Mouse (Mus musculus) left cerebral cortex, postnatal 36 days (tissue): ENCODE data around the gene Hectd4. TPM values are rescaled to one million over a fixed set of nuclear protein-coding genes. Genes with fewer than 3 reads are reported as not detected.
A peak's percentile ranks its signal among the peaks of the same experiment; 100 is the strongest.
"Not testable (repeated sequence)": the region's sequence is repeated elsewhere in the genome, so short reads cannot be mapped to it uniquely, and the experiment has no call there.

ENCODE experiments used
- DNase-seq, 2 experiments: peaks; one replicate each; pipeline ENCODE4 v3.0.0; 2021 to 2022; ENCODE audit warnings: low spot score in 2 of 2, mixed read lengths in 1 of 2
- intact Hi-C: fragments of 180-260 bp; cut with DNase I; formaldehyde crosslinking; loops from one replicate; pipeline ENCODE4 v1.15.1; 2025
- total RNA-seq, 2 experiments: library from RNA; stranded (reverse); gene quantifications; 2 replicates each; pipeline ENCODE4 v1.2.3; 2021

Hectd4 gene
- total RNA-seq, 2 experiments from 2014 or later = 180 to 207 TPM

DNA sequence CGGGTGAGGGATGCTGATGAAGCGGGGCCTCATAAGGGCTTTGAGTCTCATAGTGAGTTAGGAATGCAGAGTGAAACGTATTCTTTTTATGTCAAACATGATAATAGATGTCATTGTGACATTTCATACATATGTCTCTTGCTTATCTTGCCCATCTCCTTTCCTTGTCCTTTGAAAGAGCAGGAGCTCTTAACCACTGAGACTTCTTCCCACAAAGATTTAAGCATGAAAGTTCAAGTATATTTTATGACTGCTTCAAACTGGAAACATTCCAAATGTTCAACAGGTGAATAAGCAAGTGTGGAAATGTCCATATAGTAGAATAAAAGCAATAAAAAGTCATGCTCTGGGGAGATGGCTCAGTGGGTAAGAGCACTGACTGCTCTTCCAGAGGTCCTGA lies 6.4 kb downstream of the Hectd4 start:
- intact Hi-C loops = no loop called here
- no peak for DNase-seq

DNA sequence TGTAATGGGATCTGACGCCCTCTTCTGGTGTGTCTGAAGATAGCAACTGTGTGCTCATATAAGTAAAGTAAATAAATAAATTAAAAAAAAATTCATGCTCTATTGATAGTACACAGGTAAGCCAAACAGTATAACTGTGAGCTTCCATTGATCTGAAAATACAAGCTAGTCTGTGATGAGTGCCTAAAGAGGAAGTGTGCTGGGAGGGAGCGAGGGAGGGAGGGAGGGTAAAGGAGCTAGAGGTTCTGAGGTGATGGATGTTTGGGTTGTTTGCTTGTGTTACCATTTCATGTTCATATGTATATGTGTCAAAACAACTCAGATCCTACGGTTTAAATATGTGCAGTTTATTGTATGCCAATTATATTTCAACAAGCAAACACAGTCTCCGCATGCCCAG lies 6.8 kb downstream of the Hectd4 start:
- intact Hi-C loops = no loop called here
- DNase-seq = no peak

DNA sequence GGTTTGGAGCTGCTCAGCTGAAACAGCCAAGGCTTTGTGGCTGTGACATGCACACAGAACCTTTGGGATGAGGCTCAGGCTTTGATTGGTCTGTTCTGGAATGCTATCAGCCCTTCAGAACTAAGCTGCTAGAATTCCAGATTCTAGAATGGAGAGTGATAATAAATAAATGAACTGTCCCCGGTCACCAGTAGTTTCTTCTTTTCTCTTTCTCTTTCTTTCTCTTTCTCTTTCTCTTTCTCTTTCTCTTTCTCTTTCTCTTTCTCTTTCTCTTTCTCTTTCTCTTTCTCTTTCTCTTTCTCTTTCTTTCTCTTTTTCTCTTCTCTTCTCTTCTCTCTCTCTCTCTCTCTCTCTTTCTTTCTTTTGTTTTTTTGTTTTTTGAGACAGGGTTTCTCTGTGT lies 7.3 kb downstream of the Hectd4 start:
- DNase-seq, intact Hi-C loops: not testable (repeated sequence)

DNA sequence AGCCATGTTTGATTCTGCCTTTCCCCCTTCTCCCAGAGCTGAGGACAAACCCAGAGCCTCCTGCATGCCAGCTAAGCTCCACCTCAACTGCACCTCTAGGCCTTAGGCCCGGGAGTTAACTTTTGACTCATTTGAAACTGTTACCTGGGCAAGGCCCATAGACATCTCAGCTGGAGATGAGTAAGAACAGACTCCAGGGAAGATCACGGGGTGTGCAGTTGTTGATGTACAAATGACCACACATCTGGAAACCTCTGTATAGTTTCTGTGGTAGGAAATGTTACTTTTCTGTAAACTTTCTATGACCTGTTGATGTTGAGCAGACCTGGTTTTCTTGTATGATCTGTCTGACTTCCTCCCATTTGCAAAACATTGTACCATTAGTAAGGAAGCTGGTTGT lies 9.2 kb downstream of the Hectd4 start:
- DNase-seq = no peak
- intact Hi-C loops = no loop called here

DNA sequence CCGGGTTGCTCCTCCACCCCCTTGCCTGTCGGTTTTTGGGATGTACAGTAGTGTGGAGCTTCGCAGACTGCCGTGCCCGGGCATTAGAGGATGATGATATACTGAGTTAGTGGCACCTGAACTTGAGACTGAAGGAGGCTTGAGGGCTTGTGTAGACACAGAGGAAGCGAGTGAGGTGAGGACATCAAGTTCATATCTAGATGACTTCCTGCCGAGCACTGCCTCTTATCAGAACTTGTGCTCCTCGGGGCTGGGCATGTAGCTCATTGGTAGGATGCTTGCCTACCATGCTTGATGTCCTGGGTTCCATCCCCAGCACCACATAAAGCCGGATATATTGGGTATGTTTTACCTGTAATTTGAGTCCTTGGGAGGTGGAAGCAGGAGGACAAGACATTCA lies 10.8 kb downstream of the Hectd4 start:
- no peak for DNase-seq
- intact Hi-C loops = no loop called here

DNA sequence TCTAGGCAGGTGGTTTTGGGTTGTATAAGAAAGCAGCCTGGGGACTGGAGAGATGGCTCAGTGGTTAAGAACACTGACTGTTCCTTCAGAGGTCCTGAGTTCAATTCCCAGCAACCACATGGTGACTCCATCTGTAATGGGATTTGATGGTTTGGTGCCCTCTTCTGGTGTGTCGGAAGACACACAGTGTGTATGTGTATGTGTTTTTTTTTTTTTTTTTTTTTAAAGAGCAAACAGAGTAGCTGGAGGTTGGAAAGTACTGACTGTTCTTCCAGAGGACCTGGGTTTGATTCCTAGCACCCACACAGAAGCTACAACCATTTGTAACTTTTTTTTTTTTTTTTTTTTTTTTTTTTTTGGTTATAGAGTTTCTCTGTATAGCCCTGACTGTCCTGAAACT lies 12.8 kb downstream of the Hectd4 start:
- DNase-seq = no peak

DNA sequence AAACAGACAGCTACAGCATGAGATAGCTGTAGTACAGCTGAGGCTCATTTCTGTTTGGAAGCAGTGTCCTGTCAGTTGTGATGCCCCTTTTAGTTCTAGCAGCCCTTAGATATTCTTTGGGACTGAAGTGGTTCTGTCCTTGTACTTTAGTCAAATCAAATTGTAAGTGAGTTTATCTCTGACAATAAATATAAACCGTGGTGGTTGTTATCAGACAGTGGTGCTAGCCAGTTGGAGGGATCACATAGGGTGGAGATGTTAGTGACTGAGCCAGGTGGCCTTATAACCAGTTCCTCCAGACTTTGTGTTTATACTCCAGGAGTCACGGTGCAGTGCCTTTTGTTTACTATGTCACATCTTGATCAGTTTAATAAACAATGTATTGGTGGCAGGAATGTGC lies 13.7 kb downstream of the Hectd4 start:
- no peak for DNase-seq
- intact Hi-C loops = no loop called here

More for the DNA sequence above, 12.8 kb downstream of the Hectd4 start:
- intact Hi-C loops = no loop called here

DNA sequence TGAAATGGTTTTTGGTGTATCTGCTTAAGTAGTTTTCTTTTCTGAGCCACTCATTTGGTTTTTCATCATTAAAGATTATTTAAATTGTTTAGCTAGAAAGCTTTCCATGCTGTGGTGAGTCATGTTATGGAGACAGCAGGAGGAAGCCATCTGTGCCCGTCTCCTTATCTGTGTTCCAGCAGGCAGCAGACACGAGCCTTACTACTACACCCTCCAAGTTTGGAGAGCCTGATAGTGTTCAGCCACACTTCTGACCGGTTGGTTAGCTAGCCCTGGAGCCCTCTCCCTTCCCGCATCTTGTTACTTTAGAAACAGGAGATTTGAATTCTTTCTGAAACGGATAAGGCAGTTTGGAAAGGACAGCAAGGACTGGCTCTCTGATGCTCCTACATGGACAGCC lies 16.2 kb downstream of the Hectd4 start:
- intact Hi-C loops = no loop called here
- DNase-seq = peak; percentile 50 to 64

DNA sequence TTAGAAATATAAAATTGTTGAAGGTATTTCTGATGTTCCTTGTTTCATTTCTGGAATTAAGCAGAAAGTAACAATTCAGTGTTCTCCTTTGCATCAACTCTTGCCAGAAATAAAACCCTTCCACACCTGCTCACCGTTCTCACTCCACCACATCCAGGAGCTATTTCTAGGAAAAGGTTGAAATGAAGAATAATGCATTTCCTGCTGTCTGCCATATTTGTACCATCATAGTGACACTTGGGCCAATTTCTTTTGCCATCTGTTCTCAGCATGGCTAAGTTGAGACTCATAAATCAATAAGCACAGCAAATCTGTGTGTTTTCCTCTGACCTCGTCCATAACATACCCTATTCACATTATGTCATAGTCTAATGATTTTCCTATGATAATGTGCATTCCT lies 18.2 kb downstream of the Hectd4 start:
- intact Hi-C loops = no loop called here
- no peak for DNase-seq

DNA sequence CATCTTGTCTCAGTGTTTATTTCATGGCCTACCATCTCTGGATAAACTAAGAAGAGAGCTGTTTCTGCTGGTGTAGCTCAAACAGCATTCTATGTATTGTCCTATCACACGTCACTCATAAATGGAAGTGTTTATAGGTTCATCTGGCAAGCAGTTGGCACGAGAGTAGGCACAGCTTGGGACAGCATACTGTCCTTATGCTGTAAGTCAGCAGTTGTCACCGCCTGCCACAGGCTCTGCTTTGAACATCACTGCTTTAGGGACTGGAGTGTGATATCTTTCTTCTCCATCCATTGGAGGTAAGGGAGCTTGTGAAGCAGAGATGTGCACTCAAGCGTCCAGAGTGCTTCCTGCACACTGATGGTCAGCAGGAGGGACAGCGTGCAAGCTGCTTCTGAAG lies 19.8 kb downstream of the Hectd4 start:
- intact Hi-C loops = no loop called here
- DNase-seq = no peak

DNA sequence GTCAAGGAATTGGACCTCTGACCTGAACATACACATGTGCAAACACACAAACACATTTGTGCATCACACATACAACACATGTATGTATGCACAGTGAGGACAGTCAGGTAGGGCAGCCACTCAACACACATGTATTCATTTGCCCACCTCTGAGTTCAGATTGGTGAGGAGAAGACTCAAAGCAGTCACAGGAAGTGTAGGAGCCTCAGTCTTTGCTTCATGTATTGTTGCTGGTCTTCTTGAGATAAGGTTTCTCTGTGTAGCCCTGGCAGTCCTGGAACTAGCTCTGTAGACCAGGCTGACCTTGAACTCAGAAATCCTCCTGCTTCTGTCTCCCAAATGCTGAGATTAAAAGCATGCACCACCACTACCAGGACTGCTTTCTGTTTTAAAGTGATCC lies 21.2 kb downstream of the Hectd4 start:
- intact Hi-C loops = no loop called here
- DNase-seq = no peak

DNA sequence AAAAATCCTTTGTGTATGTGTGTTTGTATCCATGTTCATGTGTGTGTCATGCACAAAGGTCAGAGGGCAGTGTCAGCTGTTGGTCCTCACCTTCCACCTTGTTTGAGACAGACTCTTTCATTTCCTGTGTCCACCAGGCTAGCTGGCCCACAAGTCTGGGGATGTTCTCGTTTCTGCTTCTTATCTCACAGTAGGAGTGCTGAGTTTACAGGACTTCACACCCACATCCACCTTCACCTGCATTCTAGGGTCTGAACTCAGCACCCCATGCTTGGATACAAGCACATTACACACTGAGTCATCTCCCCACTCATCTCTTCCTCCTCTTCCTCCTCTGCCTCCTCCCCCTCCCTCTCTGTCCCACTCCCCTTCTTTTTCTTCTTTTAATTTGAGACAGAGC lies 22.2 kb downstream of the Hectd4 start:
- intact Hi-C loops = no loop called here
- DNase-seq = no peak

DNA sequence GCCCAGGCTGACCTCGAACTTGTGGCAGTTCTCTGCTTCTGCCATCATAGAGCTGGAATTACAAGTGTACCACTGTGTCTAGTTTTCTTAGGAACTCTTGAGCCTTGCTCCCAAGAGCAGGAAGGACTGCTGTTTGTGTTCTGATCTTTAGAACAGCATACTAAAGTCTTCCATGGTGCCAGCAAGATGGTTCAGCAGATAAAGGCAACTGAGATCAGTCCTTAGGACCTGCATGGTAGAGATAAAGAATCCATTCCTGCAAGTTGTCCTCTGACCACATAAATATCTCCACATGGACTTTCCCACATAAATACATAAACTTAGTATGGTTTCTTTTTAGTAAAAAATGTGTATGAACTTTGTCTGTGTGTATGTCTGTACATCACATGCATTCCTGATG lies 22.7 kb downstream of the Hectd4 start:
- no peak for DNase-seq
- intact Hi-C loops = no loop called here

DNA sequence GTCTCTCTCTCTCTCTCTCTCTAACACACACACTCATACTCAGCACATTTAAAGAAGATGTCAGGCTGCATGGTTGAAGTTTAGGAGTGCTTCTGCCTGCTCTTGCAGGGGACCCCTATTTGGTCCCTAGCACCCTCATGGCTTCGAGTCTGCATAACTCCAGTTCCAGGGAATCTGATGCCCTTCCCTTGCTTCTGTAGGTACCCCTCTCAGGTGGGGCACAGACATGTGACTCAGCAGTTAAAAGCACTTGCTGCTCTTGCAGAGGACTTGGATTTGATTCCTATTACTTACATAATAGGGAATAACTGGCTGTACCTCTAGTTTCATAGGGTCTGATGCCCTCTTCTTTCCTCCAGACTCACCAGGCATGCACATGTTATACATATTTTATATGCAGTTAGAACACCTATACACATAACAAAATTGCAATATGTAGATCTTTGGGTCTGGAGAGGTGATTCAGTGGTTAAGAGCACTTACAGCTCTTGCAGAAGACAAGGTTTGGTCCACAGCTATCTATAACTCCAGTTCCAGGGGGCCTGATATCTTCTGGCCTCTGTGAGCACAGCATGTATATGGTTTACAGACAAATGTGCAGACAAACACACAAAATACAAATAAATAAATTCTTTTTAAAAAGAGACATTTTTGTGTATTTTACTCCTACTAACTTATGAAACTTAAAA lies 23.8 kb downstream of the Hectd4 start:
- intact Hi-C loops = no loop called here

DNA sequence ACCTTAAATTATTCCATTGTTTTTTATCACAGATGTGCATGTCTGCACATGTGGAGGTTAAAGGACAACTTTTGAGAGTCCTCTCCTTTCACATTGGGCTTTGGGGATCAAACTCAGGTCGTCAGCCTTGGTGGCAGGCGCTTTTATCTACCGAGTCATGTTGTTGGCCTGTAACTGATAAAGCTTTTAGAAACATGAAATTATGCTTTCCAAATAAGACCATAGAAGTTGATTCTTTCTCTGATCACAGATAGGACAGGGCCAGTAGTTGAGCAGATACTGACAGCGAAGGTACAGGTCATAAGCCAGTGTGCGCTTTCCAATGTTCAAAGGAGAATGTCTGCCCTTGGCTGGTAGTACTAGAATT lies 24.3 kb downstream of the Hectd4 start:
- DNase-seq = no peak
- intact Hi-C loops = no loop called here

More for the DNA sequence above, 23.8 kb downstream of the Hectd4 start:
- DNase-seq = no peak

DNA sequence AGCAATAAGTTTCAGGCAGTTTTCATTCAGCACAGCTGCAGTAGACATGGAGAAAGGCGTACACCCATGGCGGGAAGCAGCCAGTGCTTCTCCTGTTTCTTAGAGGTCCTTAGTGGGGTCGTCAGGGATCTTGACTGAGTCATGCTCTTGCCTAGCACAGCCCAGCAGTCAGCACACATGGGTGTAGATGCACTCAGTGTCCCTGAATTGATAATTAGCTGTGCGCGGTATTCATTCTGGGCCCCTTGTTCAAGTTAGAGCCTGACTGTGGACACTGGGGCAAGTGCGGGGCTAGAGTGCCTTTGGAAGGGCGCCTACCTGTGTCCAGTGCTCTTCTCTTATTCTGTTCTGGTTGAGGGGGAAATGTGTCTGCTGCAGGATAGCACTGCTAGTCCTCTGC lies 25.2 kb downstream of the Hectd4 start:
- DNase-seq = no peak
- intact Hi-C loops = no loop called here

DNA sequence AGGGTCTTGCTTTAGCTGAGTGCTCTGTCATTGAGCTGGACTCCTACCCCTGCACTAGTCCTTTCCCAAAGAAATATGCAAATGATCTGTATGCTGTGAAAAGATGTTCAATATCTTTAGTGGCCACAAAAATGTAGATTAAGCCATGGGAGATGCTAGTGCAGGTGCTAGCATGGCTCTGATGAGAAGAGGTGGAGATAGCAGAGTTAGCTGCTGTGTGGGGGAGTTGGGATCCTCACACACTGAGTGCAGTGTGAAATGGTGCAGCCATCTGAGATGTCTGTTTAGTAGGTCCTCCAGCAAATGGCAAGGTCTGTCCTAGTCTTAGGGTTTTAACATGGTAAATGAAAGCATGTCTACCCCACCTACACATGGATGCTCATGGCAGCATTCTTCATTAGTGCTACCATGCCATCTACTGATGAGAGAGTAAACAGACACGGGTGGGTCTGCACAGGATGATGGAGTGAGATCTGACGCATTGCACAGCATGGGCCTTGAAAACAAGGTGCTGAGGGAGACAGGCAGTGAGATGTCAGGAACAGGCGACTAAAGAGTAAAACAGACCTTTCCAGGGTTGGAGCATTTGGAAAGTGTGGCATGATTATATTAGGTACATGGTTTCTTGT lies 28.9 kb downstream of the Hectd4 start:
- DNase-seq = no peak
- intact Hi-C loops = no loop called here

DNA sequence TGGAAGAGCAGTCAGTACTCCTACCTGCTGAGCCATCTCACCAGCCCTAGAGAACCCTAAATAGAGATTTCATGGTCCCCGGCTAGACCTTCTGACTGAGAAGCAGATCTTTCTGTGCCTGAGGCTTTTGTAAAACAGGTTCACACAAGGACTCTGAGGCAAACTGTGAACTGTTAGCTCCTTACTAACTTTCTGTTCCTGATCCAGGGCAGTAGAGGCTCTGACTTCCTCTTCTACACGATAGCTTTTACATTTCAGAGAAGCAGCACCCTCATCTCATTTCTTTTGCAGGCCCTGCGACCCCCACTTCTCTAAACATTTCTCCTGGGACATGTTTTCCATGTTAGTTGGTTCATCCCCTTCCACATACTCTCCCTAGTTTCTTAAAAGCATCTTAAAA lies 29.7 kb downstream of the Hectd4 start:
- no peak for DNase-seq

DNA sequence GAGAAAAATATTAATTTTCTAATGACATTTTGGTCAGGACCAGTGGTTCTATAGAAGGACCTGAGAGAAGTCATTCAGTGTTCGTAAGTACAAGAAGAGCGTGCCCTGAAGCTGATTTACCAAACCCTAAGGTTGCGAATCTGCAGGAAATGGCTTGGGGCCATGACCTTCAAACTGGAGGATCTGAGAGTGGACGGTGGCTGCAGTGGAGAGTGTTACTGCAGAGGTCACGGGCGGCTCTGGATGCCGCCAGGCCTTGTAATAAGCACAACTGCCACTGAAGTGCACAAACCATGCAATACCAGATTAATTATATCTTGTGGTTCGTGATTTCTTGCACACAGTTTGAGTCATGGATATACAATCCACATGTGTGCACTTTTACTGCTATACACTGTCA lies 31.8 kb downstream of the Hectd4 start:
- intact Hi-C loops = no loop called here
- DNase-seq = no peak

More for the DNA sequence above, 29.7 kb downstream of the Hectd4 start:
- intact Hi-C loops = no loop called here

DNA sequence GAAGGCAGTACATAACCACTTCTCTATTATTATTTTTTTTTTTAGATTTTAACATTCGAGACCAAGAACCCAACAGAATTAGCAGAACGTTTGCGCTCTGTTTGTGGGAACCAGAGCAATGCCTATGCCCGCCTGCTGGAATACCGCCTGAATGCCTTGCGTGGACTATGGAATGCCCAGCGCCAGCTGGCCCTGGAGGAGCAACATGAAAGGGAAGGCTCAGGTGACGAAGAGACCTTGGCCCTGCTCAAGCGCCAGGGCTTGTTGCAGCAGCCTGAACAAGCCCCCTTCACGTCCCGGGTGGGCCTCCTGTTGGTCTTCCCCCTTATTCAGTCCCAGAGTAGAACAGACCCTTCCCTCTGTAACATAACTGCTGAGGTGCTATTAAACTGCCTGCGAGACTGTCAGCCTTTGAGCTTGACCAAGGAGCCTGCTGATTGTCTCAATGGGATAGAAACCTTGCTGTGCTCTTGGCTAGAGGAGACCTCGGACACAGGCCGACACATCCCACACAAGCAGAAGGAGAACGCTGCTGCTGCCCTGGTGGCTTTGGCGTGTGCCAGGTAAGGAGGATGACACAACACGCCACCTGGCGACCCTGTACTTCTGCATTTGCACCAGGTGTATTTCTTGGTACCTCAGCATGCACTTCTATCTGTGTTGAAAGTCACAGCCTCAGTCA lies 33.9 kb downstream of the Hectd4 start:
- intact Hi-C loops = no loop called here
- no peak for DNase-seq

DNA sequence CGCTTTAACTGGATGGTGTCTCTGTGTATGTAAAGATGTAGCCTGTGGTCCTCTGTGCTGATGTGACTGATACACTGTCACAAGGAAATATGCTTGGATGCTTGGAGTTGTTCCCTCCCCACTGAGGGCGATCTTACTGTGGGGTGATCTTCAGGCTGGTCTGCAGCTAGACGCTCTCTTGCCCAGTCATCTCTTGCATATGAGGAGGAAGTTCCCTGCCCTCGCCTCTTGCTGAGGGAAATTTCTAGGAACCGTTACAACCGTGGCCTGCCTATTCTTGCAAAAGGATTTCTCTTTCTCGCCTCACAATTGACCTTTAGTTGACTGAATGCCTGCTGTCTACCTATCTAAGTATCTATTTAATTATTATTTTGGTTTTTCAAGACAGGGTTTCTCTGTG lies 35.0 kb downstream of the Hectd4 start:
- DNase-seq = no peak
- intact Hi-C loops = no loop called here
